ENCODE assay signal across 13 mouse cellular contexts in the genomic region with DNA sequence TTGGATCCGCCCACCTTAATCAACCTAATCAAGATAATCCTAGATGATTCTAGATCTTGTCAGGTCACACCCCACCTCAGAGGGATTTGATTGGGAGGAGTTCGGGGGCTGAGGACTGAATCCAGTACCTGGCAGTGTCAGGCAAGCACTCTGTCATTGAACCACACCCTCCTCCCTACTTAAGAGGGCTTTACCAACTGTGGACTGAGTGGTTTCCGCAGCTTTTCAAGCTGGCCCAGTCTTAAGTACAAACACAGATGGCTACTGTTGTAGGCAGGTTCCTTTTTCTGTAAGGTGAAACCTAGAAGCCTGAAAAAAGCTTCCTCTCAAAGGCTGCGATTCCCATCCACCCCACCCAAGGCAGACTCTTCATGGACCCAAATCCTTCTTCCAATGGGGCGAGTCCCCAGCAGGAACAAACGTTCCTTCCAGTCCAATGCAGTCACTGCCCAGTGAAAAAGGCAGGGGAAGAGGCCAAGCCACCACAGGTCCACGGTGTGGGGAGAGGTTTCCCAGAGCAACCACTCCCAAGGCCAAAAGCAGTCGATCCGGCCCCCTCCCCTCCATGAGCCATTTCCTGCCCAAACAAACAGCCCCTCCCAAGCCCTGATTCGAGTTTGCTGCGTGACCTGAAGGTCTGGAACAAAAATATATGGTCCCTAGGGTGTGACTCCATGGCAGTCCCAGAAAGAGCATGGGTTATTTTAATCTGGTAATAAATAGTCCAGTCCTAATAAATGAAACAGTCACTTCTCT. TPM values are rescaled to one million over a fixed set of nuclear protein-coding genes. Genes with fewer than 3 reads are reported as not detected.
A peak's percentile ranks its signal among the peaks of the same experiment; 100 is the strongest.
DNase-seq lines count a peak whose midpoint lies in the region; ATAC-seq and TF ChIP-seq lines count a peak whose summit lies in the region.
"Had no signal": no experiment of that assay in that cellular context is flagged by ENCODE, and none has a peak within 500 bp of the region (broad histone marks: within the 10 kb centered on the region; RNA-seq: fewer than 3 reads in every experiment).

No protein-coding gene starts in this region.

- H3K4me1 ChIP-seq in lung, embryonic 14.5 days (ENCODE audit: insufficient read depth) = no peaks in the 10 kb centered on the region
- no peaks in the 10 kb centered on the region for H3K4me1 ChIP-seq in embryonic facial prominence, embryonic 14.5 days (ENCODE audit: control insufficient read depth, insufficient read depth, low read length)
- no peaks in the 10 kb centered on the region for H3K4me1 ChIP-seq in heart, postnatal 0 days (ENCODE audit: control insufficient read depth, insufficient read depth)
- no peaks in the 10 kb centered on the region for H3K4me1 ChIP-seq in liver, postnatal 0 days (ENCODE audit: insufficient read depth)
- H3K4me1 ChIP-seq: forebrain, embryonic 12.5 days had no signal

- H3K27me3 ChIP-seq in lung, embryonic 14.5 days (ENCODE audit: insufficient read depth, low read length) = no peaks in the 10 kb centered on the region
- no peaks in the 10 kb centered on the region for H3K27me3 ChIP-seq in embryonic facial prominence, embryonic 14.5 days (replicated peaks; ENCODE audit: control insufficient read depth, insufficient read depth, low read length)
- no peaks in the 10 kb centered on the region for H3K27me3 ChIP-seq in heart, postnatal 0 days (ENCODE audit: control insufficient read depth, insufficient read depth, low read length)
- H3K27me3 ChIP-seq in liver, postnatal 0 days (ENCODE audit: insufficient read depth, low read length) = no peaks in the 10 kb centered on the region
- H3K27me3 ChIP-seq: forebrain, embryonic 12.5 days; megakaryocyte, embryonic 14.5 days had no signal

- no peak overlapping the region for H3K9ac ChIP-seq in lung, embryonic 14.5 days
- no peak overlapping the region for H3K9ac ChIP-seq in embryonic facial prominence, embryonic 14.5 days (ENCODE audit: low read depth, low read length)
- H3K9ac ChIP-seq in heart, postnatal 0 days (replicated peaks; ENCODE audit: low read depth, low read length) = no peak overlapping the region
- no peak overlapping the region for H3K9ac ChIP-seq in liver, postnatal 0 days (replicated peaks)
- H3K9ac ChIP-seq: forebrain, embryonic 12.5 days had no signal

- TF ChIP-seq CTCF in lung, embryonic 14.5 days (IDR thresholded peaks at IDR 0.05; ENCODE audit: low read depth) = no peak
- no peak for TF ChIP-seq CTCF in heart, postnatal 0 days (IDR thresholded peaks at IDR 0.05; ENCODE audit: low read depth)
- no peak for TF ChIP-seq CTCF in liver, postnatal 0 days (IDR thresholded peaks at IDR 0.05; ENCODE audit: low read depth)

- ATAC-seq in lung, embryonic 14.5 days (ENCODE audit: insufficient read depth) = peak; percentile 47; the same call in 1 of the 2 replicates
- no peak for ATAC-seq in embryonic facial prominence, embryonic 14.5 days (ENCODE audit: low read depth)
- ATAC-seq in heart, postnatal 0 days (ENCODE audit: insufficient read depth, low read depth) = peak; percentile 47
- peak; percentile 52; the same call in 1 of the 2 replicates for ATAC-seq in megakaryocyte progenitor cell, adult 5-6 weeks (replicated peaks; ENCODE audit: poor library complexity)
- ATAC-seq in liver, postnatal 0 days = no peak
- ATAC-seq: hindbrain, embryonic 16.5 days had no signal

- no peak for DNase-seq in lung, embryonic 14.5 days
- no peak for DNase-seq in lung, postnatal 25 days (ENCODE audit: low spot score)
- peak; percentile 20 for DNase-seq in embryonic facial prominence, embryonic 14.5 days (ENCODE audit: low spot score)
- DNase-seq in heart, postnatal 0 days (ENCODE audit: low spot score) = no peak
- DNase-seq in left cerebral cortex, adult 11 months (ENCODE audit: low spot score) = no peak
- no peak for DNase-seq in spleen, adult 12 weeks (ENCODE audit: low spot score)
- DNase-seq in liver, postnatal 0 days = no peak
- DNase-seq: cerebellum, postnatal 10 days had no signal

- no peak for TF ChIP-seq EP300 in heart, postnatal 0 days (IDR thresholded peaks at IDR 0.05; ENCODE audit: low read depth)
- no peak for TF ChIP-seq EP300 in liver, postnatal 0 days (IDR thresholded peaks at IDR 0.05; ENCODE audit: low read depth)

- no peak overlapping the region for H3K4me2 ChIP-seq in lung, embryonic 14.5 days
- H3K4me2 ChIP-seq in embryonic facial prominence, embryonic 14.5 days (ENCODE audit: low read depth, low read length) = no peak overlapping the region
- H3K4me2 ChIP-seq in heart, postnatal 0 days (ENCODE audit: low read depth, low read length) = no peak overlapping the region
- no peak overlapping the region for H3K4me2 ChIP-seq in liver, postnatal 0 days (ENCODE audit: low read depth, low read length)
- H3K4me2 ChIP-seq: forebrain, embryonic 12.5 days had no signal

- H3K9me3 ChIP-seq in lung, embryonic 14.5 days (ENCODE audit: low read depth, low read length) = peaks cover 3% of the 10 kb centered on the region; the same call in 1 of the 2 replicates
- H3K9me3 ChIP-seq in embryonic facial prominence, embryonic 14.5 days (ENCODE audit: control insufficient read depth, low read length) = 0 out of 2 replicates have a peak, but pooled peaks cover 3% of the 10 kb centered on the region
- H3K9me3 ChIP-seq in heart, postnatal 0 days (replicated peaks; ENCODE audit: control insufficient read depth, low read length) = no peaks in the 10 kb centered on the region
- H3K9me3 ChIP-seq in liver, postnatal 0 days (ENCODE audit: low read length) = no peaks in the 10 kb centered on the region
- H3K9me3 ChIP-seq: forebrain, embryonic 12.5 days had no signal

- peak overlapping the region; percentile 21; the same call in 1 of the 2 replicates for H3K27ac ChIP-seq in lung, embryonic 14.5 days (ENCODE audit: low read depth)
- H3K27ac ChIP-seq in embryonic facial prominence, embryonic 14.5 days (replicated peaks; ENCODE audit: low read depth, low read length) = no peak overlapping the region
- H3K27ac ChIP-seq in heart, postnatal 0 days (ENCODE audit: low read depth) = peak overlapping the region; percentile 43
- H3K27ac ChIP-seq in liver, postnatal 0 days (ENCODE audit: low read depth) = no peak overlapping the region
- H3K27ac ChIP-seq: forebrain, embryonic 12.5 days; left cerebral cortex, adult 2 months had no signal

- no peaks in the 10 kb centered on the region for H3K36me3 ChIP-seq in lung, embryonic 14.5 days (ENCODE audit: insufficient read depth)
- H3K36me3 ChIP-seq in embryonic facial prominence, embryonic 14.5 days (ENCODE audit: control insufficient read depth, insufficient read depth, low read length) = no peaks in the 10 kb centered on the region
- no peaks in the 10 kb centered on the region for H3K36me3 ChIP-seq in heart, postnatal 0 days (replicated peaks; ENCODE audit: control insufficient read depth, insufficient read depth, low read length)
- no peaks in the 10 kb centered on the region for H3K36me3 ChIP-seq in liver, postnatal 0 days (replicated peaks; ENCODE audit: insufficient read depth, low read length)
- H3K36me3 ChIP-seq: forebrain, embryonic 12.5 days had no signal

- H3K4me3 ChIP-seq in lung, embryonic 14.5 days (ENCODE audit: low read depth, low read length) = no peak overlapping the region
- no peak overlapping the region for H3K4me3 ChIP-seq in embryonic facial prominence, embryonic 14.5 days (ENCODE audit: low read depth, low read length)
- H3K4me3 ChIP-seq in heart, postnatal 0 days (ENCODE audit: low read depth, low read length) = no peak overlapping the region
- no peak overlapping the region for H3K4me3 ChIP-seq in liver, postnatal 0 days (ENCODE audit: low read depth, low read length)
- H3K4me3 ChIP-seq: forebrain, embryonic 12.5 days; left cerebral cortex, adult 2 months; megakaryocyte, embryonic 14.5 days had no signal

- 52% methylated on average over 11 of the region's 11 CpGs for WGBS in lung, embryonic 14.5 days
- 48% methylated on average over 11 of the region's 11 CpGs for WGBS in embryonic facial prominence, embryonic 14.5 days
- WGBS in heart, postnatal 0 days = 64% methylated on average over 11 of the region's 11 CpGs
- 42% methylated on average over 11 of the region's 11 CpGs for WGBS in liver, postnatal 0 days (ENCODE audit: insufficient replicate concordance)

RNA-seq across cellular contexts. Expression of a gene that starts 22.5 kb away (rescaled TPM):
- 15.6 and 16.2 TPM in 2 replicates for polyA plus RNA-seq in lung, embryonic 14.5 days (2014; fragmentation: Nextera tagmentation; extraction: Ambion mirVana)
- polyA plus RNA-seq in embryonic facial prominence, embryonic 14.5 days (2014; fragmentation: Nextera tagmentation; extraction: Ambion mirVana) = 18.4 and 18.5 TPM in 2 replicates
- total RNA-seq in heart, postnatal 0 days (2014; rRNA removed; ENCODE audit: low replicate concordance) = 9.9 and 13.4 TPM in 2 replicates
- 17.7 and 20.5 TPM in 2 replicates for polyA plus RNA-seq in heart, postnatal 0 days (2015; fragmentation: Nextera tagmentation; extraction: Ambion mirVana)
- 2.5 and 3.0 TPM in 2 replicates for total RNA-seq in megakaryocyte progenitor cell, adult 5-6 weeks (2015)
- total RNA-seq in megakaryocyte progenitor cell, adult 5-6 weeks (2017) = 2.3 and 2.4 TPM in 2 replicates
- polyA plus RNA-seq in liver, postnatal 0 days (2015; fragmentation: Nextera tagmentation; extraction: Ambion mirVana) = 4.0 and 4.5 TPM in 2 replicates

RNA-seq across cellular contexts. Expression of a gene that starts 59.7 kb away (rescaled TPM):
- 28.5 and 28.8 TPM in 2 replicates for polyA plus RNA-seq in lung, embryonic 14.5 days (2014; fragmentation: Nextera tagmentation; extraction: Ambion mirVana)
- 53.1 and 56.7 TPM in 2 replicates for polyA plus RNA-seq in embryonic facial prominence, embryonic 14.5 days (2014; fragmentation: Nextera tagmentation; extraction: Ambion mirVana)
- 39.5 and 41.7 TPM in 2 replicates for total RNA-seq in heart, postnatal 0 days (2014; rRNA removed; ENCODE audit: low replicate concordance)
- polyA plus RNA-seq in heart, postnatal 0 days (2015; fragmentation: Nextera tagmentation; extraction: Ambion mirVana) = 24.9 and 27.3 TPM in 2 replicates
- 78.9 and 81.3 TPM in 2 replicates for total RNA-seq in megakaryocyte progenitor cell, adult 5-6 weeks (2015)
- 92.5 and 99.5 TPM in 2 replicates for total RNA-seq in megakaryocyte progenitor cell, adult 5-6 weeks (2017)
- 19.7 and 21.2 TPM in 2 replicates for polyA plus RNA-seq in liver, postnatal 0 days (2015; fragmentation: Nextera tagmentation; extraction: Ambion mirVana)

RNA-seq across cellular contexts. Expression of a gene that starts 60.0 kb away (rescaled TPM):
- 138 and 142 TPM in 2 replicates for polyA plus RNA-seq in lung, embryonic 14.5 days (2014; fragmentation: Nextera tagmentation; extraction: Ambion mirVana)
- polyA plus RNA-seq in embryonic facial prominence, embryonic 14.5 days (2014; fragmentation: Nextera tagmentation; extraction: Ambion mirVana) = 129 and 131 TPM in 2 replicates
- 85.9 and 86.8 TPM in 2 replicates for total RNA-seq in heart, postnatal 0 days (2014; rRNA removed; ENCODE audit: low replicate concordance)
- 139 and 145 TPM in 2 replicates for polyA plus RNA-seq in heart, postnatal 0 days (2015; fragmentation: Nextera tagmentation; extraction: Ambion mirVana)
- 222 and 260 TPM in 2 replicates for total RNA-seq in megakaryocyte progenitor cell, adult 5-6 weeks (2015)
- 190 and 247 TPM in 2 replicates for total RNA-seq in megakaryocyte progenitor cell, adult 5-6 weeks (2017)
- polyA plus RNA-seq in liver, postnatal 0 days (2015; fragmentation: Nextera tagmentation; extraction: Ambion mirVana) = 52.2 and 53.8 TPM in 2 replicates

Comparison
In these comparisons a context has a peak if more than half of its experiments do, and no peak if none do; other contexts are left out.
1. ATAC-seq: peak in lung, embryonic 14.5 days (single experiment), heart, postnatal 0 days (single experiment) and megakaryocyte progenitor cell, adult 5-6 weeks (single experiment); none in embryonic facial prominence, embryonic 14.5 days (single experiment) and liver, postnatal 0 days (single experiment).
2. H3K27ac ChIP-seq: peak in lung, embryonic 14.5 days (single experiment) and heart, postnatal 0 days (single experiment); none in embryonic facial prominence, embryonic 14.5 days (single experiment) and liver, postnatal 0 days (single experiment).